Mouse (Mus musculus): ENCODE results near the gene Ccdc62.

Gene Ccdc62

DNA sequence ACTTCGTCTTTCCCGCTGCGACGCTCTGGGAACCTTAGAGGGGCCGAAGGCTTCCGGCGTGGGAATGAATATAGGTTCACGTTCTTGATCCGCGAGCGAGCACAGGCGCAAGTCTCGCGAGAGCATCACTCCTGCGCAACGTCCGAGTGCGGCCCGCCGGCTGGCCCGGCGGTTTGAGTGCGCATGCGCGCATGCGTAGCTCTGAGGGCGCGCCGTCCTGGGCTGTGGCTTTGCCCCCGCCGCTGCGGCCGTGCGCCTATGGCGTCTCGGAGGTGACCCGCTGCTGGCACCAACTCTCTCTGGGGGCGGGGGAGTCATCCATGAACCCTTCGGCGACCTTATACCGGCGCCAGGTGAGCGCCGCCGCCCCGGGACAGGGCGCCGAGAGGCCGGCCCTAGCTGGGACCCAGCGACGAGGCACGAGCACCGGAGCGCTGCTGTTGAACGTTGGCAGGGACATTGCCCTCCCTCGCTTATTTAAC lies at the start of gene Ccdc62:
Gene Ccdc62 (plus strand): TSS at position 172 of the 482 bp plus-strand sequence.
- DNase-seq (ENCODE audit: low read depth, low spot score) = peak; percentile 98

DNA sequence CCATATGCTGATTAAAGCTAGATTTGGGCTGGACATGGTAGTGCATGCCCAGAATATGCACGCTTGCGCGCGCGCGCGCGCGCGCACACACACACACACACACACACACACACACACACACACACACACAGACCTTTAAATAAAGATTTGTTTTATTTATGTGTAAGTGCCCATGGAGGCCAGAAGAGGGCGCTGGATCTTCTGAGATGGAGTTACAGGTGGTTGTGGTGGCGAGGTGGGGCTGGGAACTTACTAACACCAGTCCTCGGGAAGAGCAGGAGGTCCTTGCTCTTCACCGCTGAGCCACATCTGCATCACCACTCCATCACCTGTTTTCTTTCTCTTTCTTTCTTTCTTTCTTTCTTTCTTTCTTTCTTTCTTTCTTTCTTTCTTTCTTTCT lies 49.7 kb upstream of the Ccdc62 start:
- no peak for DNase-seq (ENCODE audit: low read depth, low spot score)

DNA sequence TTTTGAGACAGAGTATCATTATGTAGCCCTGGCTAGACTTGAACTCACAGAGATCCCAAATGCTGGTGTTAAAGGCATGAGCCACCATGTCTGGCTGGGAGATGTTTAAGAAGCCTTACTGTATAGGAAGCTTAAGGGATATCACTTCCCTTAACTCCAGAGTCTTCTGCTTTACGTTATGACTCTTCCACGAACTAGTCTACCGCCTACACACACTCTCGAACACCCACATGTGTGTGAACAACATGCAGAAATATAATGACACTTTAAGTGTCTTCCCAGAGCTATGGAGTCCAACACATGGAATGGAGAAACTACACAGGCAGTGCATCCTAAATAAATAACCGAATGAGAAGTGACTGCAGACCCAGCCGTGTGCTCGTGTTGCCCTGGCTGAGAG lies 46.6 kb upstream of the Ccdc62 start:
- DNase-seq (ENCODE audit: low read depth, low spot score) = no peak

DNA sequence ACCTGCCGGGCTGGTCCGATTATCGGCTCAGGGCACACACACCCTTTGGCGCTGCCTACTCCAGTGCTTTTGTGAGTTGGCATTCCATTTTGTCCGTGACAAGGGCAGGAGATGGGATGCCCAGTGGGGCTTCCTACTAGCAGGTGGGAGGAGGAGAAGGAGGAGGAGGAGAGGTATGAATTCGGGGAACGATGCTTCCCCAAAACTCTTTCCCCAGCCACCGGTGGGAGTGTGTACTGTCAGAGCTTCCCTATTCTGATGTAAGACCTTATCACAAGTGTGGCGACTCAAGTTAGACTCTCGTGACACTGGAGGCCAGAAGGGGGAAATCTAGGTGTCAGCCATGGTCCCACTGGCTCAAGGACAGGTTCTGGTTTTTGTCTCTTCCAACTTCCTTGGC lies 46.1 kb upstream of the Ccdc62 start:
- no peak for DNase-seq (ENCODE audit: low read depth, low spot score)

DNA sequence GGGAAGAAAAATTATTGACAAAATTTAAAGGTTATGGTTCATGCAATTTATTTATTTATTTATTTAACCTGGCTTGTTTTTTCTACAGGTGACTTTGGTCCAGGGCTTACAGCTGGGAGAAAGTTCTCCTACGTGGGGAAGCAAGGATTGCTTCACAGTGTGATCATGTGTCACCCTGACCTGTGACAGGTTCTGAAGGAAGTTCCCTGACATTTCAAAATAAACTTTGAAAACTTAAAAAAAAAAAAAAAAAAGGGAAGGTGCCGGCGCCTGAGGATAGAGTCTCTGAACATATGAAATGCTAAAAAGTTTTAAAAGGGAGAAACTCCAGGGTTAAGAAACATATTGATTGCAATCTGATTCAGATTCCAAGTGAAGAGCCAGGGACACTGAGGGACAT lies 44.1 kb upstream of the Ccdc62 start:
- DNase-seq (ENCODE audit: low read depth, low spot score) = no peak

DNA sequence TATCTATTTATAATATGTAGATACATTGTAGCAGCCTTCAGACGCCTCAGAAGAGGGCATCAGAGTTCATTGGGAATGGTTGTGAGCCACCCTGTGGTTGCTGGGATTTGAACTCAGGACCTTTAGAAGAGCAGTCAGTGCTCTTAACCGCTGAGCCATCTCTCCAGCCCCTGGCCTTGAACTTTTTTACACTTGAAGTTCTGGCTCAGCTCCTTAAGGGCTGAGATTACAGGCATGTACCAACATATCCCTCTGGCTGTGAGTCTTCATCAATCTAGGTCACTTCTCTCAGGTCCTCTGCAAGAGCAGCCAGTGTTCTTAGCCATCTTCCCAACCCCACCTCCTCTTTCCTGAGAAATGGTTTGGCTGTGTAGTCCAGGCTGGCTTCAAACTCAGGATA lies 40.2 kb upstream of the Ccdc62 start:
- DNase-seq (ENCODE audit: low read depth, low spot score) = no peak

DNA sequence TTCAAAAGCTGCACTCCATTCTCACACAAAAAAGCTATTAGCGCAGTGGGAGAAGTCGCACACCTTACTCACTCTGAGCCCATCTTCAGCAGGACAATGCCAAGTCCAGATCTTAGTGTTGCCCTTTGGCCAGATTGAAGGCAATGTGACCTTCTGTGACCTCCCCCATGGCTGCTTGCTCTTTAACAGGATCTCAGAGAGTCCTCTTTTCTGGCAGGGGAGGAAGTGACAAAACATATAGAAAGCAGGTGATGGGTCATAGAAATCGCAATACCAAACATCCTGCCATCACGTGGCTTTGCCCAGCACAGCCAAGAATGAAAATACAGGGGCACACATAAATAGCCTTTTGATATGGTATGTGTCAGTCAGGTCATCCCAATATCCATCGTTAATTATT lies 39.5 kb upstream of the Ccdc62 start:
- DNase-seq (ENCODE audit: low read depth, low spot score) = no peak

DNA sequence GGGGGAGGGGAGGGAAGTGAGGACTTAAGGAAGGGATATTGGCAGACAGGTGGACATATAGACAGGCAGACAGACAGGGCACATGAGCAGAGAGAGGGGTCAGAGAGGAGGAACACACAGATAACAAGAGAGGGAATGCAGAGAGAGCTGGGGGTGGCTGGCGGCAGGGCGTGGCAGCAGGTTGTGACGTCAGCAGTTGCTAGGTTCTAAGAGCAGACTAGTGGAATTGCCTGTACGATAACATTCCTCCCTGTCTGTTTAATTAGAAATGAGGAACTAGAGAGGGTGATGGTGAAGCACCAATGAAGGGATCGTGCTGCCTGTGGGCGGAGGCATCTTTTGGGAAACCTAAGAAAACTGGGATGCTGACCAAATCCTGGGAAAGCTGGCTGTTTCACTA lies 38.8 kb upstream of the Ccdc62 start:
- peak; percentile 70 for DNase-seq (ENCODE audit: low read depth, low spot score)

DNA sequence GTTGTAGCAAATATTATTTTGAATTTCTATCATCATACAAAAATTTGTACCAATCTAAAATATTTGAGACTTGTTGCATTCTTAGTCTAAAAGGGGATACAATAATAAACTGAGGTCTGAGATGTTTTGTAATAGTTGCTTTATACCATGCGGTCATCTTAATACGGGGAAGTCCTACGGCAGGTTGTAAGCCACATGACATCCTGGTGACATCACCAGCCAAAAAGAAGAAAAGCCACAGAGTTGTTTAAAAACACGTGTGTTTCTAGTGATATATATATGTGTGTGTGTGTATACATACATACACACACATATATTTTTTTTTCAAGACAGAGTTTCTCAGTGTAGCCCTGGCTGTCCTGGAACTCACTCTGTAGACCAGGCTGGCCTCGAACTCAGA lies 37.0 kb upstream of the Ccdc62 start:
- no peak for DNase-seq (ENCODE audit: low read depth, low spot score)

DNA sequence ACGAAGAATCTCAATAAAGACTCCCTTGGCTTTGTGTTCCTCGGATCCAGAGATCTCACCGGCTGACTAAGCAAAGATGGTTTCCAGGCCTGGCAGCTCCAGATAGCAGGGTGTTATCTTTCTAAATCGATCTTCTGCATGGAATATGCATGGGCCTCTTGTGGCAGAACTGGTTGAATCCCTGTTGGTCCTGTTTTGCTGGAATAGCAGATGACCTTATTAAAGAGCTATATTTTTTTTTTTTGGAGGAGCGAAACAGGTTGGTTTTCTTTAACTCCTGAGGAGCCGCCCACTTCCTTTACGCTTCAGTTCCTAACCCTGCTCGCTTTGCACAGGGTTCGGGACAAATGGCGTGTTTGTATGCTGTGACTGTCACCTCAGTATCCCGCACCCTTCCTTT lies 34.1 kb upstream of the Ccdc62 start:
- no peak for DNase-seq (ENCODE audit: low read depth, low spot score)

DNA sequence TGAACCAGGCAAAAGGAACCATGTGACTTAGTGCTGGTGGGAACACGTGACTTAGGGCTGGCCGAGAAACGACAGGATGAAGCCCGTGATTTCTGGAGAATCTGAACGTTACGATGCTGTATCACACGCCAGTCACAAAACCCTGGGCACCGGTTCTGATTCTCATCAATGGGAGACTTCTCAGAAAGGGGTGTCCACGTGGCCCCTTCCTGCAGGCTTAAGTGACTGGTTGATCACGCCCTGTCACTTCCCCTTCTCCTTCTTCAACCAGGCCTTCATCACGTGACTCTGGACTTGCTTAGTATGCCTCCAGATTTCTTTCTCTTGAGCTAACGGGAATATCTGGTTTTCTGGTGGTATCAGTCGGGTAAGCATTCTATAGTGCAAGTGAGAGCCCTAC lies 33.1 kb upstream of the Ccdc62 start:
- DNase-seq (ENCODE audit: low read depth, low spot score) = no peak

DNA sequence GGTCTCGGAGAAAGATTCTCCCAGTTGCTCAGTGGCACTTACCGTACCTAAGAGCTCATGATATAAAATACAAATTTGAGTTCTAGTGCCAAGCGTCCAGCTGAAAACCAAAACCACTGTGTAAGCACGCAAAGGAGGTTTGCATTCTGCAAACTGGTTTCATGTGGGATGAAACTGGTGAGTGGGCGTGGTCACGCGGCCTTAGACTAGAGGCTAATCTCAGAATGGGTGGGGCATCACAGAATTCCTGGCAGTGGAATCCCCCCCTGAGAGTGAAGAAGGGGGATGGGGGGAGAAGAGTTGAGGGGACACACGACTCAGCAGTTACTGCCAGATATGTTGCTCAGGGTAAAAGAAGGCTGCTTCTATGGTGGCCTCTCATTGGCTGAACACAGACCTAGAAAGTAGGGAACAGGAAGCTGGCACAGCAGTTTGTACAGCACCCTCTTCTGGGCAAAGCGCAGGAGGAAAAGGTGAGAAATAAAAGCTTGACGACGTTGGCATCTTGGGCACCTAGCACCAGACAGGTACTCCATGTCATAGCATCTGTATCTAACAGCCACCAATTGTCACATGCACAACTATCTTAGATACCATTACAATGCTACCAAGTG lies 26.3 kb upstream of the Ccdc62 start:
- DNase-seq (ENCODE audit: low read depth, low spot score) = peak; percentile 35

DNA sequence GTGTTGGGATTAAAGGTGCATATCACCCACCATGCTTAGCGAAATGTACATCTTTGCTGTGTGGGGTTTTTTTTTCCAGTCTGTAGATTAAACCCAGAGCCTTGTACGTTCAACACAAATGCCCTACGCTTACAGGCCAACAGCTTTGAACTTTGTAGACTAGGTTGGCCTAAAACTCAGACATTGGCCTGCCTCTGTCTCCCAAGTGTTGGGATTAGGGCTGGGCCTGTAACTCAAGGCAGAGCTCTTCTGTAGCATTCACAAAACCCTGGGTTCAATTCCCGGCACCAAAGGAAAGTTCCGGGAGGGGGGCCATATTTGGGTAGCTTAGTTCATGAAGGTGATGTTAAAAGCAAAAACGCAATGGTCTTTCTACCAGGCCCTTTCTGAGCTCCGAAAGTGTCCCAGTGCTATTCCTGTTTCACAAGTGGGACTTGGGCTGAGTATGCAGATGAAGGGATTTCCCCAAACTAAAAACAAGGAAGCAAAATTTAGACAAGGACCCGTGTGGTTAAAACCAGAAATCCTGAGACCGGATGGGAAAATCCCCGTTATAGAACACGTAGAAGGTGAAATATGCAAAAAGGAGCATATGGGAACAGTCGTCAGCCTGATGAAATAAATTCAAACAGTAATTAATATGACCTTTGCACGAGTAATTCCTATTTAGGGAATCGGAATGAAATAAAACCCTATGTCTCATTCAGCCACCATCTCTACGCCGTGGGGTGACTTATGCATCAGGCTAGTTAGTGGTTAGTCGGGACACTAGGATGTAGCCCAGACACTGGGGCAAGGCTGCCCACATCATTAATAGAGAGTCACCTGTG lies 24.1 kb upstream of the Ccdc62 start:
- DNase-seq (ENCODE audit: low read depth, low spot score) = no peak

DNA sequence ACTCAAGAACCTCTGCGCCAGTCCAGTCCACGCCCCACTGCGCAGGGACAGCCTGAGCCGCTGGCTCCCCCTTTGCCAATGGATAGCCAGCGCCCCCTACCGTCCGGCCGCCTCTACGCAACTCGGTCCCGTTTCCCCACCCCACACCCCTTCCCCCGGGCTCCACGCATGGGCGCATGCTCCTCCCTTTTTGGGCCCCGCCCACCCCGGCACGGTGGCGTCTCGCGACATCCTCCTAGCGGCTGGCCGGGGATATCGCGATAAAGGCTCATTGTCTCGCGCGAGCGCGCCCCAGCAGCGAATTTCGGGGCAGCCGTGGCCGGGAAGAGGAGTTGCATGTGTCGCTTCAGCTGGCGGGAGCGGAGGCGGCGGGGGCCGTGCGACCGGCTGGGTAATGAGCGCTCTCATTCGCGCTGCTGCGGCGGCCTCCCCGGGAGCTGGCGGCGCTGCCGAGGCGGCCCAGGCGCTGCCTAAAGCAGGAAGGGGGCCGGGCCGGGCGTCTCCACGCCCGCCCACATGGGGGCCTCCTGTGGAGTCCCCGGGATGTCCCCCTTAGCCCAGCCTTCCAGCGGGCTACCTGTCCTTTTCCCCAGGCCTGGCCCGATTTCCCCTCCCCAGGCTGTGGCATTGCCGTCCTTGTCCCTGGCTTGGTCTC lies 23.4 kb upstream of the Ccdc62 start, which contains the start of gene Denr:
Gene Denr (plus strand): TSS at position 200 of the 655 bp plus-strand sequence.
- DNase-seq (ENCODE audit: low read depth, low spot score) = peak; percentile 99

DNA sequence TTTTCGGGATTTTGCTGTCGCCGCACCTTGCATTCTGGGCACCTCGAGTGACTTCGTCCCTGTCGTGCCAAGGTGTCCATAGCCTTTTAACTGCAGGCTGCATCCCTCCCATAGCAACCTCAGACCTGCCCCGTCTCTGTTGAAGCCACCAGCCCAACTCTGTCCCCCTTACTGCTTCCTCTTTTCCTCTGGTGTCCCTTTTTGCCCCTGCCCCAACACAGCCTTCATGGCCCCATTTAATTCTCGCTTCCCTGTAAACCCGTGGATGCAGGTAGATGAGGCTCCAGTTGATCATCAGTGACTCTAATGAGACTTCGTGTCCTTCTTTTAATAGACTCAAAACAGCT lies 22.9 kb upstream of the Ccdc62 start:
- DNase-seq (ENCODE audit: low read depth, low spot score) = no peak

DNA sequence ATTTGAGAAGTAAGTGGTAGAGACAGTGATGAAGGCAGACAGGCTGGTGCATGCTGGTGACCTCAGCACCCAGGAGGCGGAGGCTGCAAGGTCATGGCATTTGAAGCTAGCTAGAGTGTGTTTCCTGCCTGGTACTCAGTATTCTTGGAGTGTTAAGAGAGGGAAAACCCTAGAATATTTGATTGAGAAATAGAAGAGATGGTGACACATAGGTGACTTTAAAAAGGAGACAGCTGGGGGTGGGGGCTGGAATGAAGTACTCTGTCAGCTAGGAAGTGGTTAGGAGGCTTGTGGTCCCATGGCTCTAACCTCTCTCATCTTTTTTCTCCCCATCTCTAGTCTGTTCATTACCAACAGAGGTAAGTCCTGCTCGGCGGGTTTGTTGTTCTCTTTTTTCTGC lies 15.6 kb upstream of the Ccdc62 start:
- DNase-seq (ENCODE audit: low read depth, low spot score) = no peak

DNA sequence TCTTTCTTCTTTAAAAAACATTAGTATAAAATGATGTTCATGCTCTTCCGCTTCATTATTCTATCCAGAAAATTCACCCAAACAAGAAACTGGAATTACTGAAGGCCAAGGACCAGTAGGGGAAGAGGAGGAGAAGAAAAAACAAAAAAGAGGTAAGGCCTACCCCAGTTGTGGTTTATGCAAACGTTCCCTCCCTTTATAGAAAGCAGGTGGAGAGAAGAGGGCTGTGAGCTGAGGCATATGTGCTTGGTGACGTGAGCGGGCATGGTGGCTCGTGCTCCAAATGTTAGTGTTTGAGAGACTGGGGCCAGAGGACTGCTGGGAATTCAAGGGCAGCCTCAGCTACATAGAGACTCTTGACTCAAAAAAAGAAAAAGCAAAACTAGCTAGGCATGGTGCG lies 8.4 kb upstream of the Ccdc62 start:
- DNase-seq (ENCODE audit: low read depth, low spot score) = peak; percentile 64

DNA sequence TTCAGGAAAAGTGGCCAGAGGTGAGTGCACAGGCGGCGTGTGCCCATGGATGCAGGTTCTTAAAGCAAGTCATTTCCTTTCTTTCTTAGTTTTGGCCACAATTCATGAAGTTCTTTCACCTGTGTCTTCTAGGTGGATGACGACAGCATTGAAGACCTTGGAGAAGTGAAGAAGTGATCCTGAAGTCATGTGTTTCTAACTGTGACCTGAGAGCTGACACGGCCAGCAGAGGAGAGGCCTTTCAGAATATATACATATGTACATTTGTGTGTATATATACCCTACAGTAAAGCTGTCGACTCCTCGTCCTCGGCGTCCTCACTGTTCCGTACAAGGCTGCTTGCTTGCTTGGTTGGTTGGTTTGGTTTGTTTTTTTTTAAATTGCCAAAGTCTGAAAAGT lies 3.4 kb upstream of the Ccdc62 start, which contains the start of gene Gm43518:
Gene Gm43518 (plus strand): TSS at position 301 of the 400 bp plus-strand sequence.
- DNase-seq (ENCODE audit: low read depth, low spot score) = no peak

DNA sequence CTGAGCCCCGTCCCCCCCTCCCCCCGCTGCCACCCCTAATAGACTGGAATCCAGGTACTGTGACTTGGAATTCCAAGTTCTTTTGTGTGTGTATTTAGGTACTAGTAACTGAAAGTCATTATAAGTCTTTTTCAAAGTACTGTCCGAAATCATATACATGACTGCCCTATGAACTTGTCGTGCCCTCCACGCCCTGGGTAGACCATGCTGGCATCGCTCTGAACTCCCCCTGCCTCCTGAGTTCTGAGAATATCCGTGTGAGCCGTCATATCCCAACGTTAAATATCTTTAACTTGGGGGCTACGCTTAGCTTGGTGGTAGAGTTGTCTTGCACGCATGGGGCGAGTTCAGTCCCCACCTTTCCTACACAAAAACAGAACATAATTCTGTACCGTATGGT lies 652 bp downstream of the Ccdc62 start:
- DNase-seq (ENCODE audit: low read depth, low spot score) = peak; percentile 26

DNA sequence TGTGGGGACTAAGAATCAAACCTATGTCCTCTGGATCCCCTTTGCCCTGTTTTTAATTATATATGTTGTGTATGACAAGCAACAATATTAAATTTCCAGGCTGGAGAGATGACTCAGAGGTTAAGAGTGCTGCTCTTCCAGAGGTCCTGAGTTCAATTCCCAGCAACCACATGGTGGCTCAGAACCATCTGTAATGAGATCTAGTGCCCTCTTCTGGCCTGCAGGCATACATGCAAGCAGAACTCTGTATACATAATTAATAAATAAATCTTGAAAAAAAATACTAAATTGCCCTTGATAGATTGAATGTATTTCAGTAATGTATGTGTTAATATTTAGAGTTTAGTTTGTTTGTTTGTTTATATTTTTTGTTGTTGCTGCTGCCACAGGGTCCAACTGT lies 2.4 kb downstream of the Ccdc62 start:
- DNase-seq (ENCODE audit: low read depth, low spot score) = no peak

DNA sequence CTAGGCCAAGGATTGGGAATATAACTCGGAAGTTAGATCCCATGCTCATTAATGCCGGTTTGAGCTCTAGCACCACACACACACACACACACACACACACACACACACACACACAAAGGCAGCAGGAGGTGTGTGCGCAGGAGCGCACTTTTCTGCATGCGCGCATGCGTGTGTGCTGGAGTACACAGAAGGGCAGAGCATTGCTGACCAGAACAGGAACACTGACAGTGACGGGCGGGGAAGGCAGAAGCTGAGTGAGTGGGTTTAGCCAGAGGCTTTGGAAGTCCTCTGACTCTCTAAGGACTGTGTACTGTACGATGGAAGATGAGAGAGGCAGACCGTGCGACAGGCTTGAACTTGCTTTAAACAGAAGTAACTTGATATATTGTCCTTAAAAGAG lies 3.1 kb downstream of the Ccdc62 start:
- no peak for DNase-seq (ENCODE audit: low read depth, low spot score)

DNA sequence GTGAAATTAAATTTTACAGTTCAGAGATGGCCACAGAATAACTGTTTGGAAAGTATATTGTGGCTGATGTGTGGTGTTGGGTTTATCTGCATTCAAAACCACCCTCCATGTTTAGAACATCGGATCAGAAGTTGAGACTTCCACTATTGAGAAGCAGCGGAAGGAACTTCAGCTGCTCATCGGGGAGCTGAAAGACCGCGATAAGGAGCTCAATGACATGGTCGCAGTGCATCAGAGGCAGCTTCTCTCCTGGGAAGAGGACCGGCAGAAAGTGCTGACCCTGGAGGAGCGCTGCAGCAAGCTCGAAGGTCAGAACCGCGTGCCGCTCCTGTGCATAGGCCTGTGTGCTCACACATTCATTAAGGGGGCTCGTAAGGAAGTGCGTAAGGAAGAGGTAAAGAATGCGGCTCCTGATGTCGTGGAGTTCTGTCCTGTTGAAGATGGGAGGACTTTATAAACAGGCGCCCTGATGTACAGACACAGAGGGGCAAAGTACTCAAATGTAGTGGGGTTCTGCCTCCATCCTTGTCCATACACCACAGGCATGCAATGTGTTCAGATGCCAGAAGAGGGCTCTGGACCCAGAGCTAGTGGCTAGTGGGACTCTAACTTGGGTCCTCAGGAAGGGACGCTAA lies 3.6 kb downstream of the Ccdc62 start:
- peak; percentile 68 for DNase-seq (ENCODE audit: low read depth, low spot score)

Measured in A20 (cell line).